Mouse (Mus musculus): ENCODE data around the gene Pilrb2. TPM values are rescaled to one million over a fixed set of nuclear protein-coding genes. Genes with fewer than 3 reads are reported as not detected.
"Not testable (repeated sequence)": the region's sequence is repeated elsewhere in the genome, so short reads cannot be mapped to it uniquely, and the experiment has no call there.

Pilrb2 gene
- polyA plus RNA-seq, 1 experiment from 2014 or later = 6.2 TPM

- WGBS = 75% methylated on average over 2 of the region's 2 CpGs
- not testable (repeated sequence) for H3K9ac ChIP-seq (replicated peaks; ENCODE audit: low read depth); H3K36me3 ChIP-seq (ENCODE audit: insufficient read depth, low read length); H3K27me3 ChIP-seq (replicated peaks; ENCODE audit: insufficient read depth, low read length); H3K27ac ChIP-seq (ENCODE audit: low read length); H3K9me3 ChIP-seq (ENCODE audit: low read length); H3K4me2 ChIP-seq (replicated peaks; ENCODE audit: low read depth, low read length); H3K4me1 ChIP-seq (ENCODE audit: insufficient read depth, low read depth, low read length); H3K4me3 ChIP-seq (ENCODE audit: low read depth, low read length); ATAC-seq
- peak; percentile 2 for DNase-seq (ENCODE audit: low spot score)
Observed at GRCm38 (mm10) chr5:137857960-137858710, 13.5 kb downstream of the Pilrb2 start, which contains the start of gene Pilrb1. Gene Pilrb1 (minus strand): TSS chr5:137858106.

- not testable (repeated sequence) for H3K4me1 ChIP-seq (ENCODE audit: insufficient read depth, low read depth, low read length); DNase-seq (ENCODE audit: low spot score); H3K9ac ChIP-seq (replicated peaks; ENCODE audit: low read depth); H3K9me3 ChIP-seq (ENCODE audit: low read length); ATAC-seq; H3K4me3 ChIP-seq (ENCODE audit: low read depth, low read length); H3K27me3 ChIP-seq (replicated peaks; ENCODE audit: insufficient read depth, low read length); H3K4me2 ChIP-seq (replicated peaks; ENCODE audit: low read depth, low read length); H3K27ac ChIP-seq (ENCODE audit: low read length); H3K36me3 ChIP-seq (ENCODE audit: insufficient read depth, low read length)
- WGBS = 70% methylated on average over 4 of the region's 5 CpGs
Observed at GRCm38 (mm10) chr5:137856870-137857269, 14.7 kb downstream of the Pilrb2 start.

GRCm38 (mm10) chr5:137854907-137855306 is 16.7 kb downstream of the Pilrb2 start:
- 46% methylated on average over 3 of the region's 3 CpGs for WGBS
- not testable (repeated sequence) for H3K27me3 ChIP-seq (replicated peaks; ENCODE audit: insufficient read depth, low read length); H3K4me1 ChIP-seq (ENCODE audit: insufficient read depth, low read depth, low read length); H3K4me2 ChIP-seq (replicated peaks; ENCODE audit: low read depth, low read length); DNase-seq (ENCODE audit: low spot score); H3K27ac ChIP-seq (ENCODE audit: low read length); H3K4me3 ChIP-seq (ENCODE audit: low read depth, low read length); H3K9me3 ChIP-seq (ENCODE audit: low read length); H3K36me3 ChIP-seq (ENCODE audit: insufficient read depth, low read length); H3K9ac ChIP-seq (replicated peaks; ENCODE audit: low read depth)
- ATAC-seq = peak; percentile 80

- not testable (repeated sequence) for H3K9ac ChIP-seq (replicated peaks; ENCODE audit: low read depth); ATAC-seq; H3K27ac ChIP-seq (ENCODE audit: low read length); H3K4me2 ChIP-seq (replicated peaks; ENCODE audit: low read depth, low read length); H3K4me1 ChIP-seq (ENCODE audit: insufficient read depth, low read depth, low read length); H3K27me3 ChIP-seq (replicated peaks; ENCODE audit: insufficient read depth, low read length); H3K9me3 ChIP-seq (ENCODE audit: low read length); H3K4me3 ChIP-seq (ENCODE audit: low read depth, low read length); H3K36me3 ChIP-seq (ENCODE audit: insufficient read depth, low read length); DNase-seq (ENCODE audit: low spot score)
- 93% methylated on average over 1 of the region's 1 CpGs for WGBS
Observed at GRCm38 (mm10) chr5:137850313-137850712, 21.3 kb downstream of the Pilrb2 start.

GRCm38 (mm10) chr5:137837110-137837509 is 34.5 kb downstream of the Pilrb2 start:
- H3K27ac ChIP-seq (ENCODE audit: low read length); H3K36me3 ChIP-seq (ENCODE audit: insufficient read depth, low read length); H3K4me1 ChIP-seq (ENCODE audit: insufficient read depth, low read depth, low read length); H3K9ac ChIP-seq (replicated peaks; ENCODE audit: low read depth); H3K4me3 ChIP-seq (ENCODE audit: low read depth, low read length); H3K9me3 ChIP-seq (ENCODE audit: low read length); DNase-seq (ENCODE audit: low spot score); H3K4me2 ChIP-seq (replicated peaks; ENCODE audit: low read depth, low read length); ATAC-seq; H3K27me3 ChIP-seq (replicated peaks; ENCODE audit: insufficient read depth, low read length): not testable (repeated sequence)

GRCm38 (mm10) chr5:137836611-137837010 is 35.0 kb downstream of the Pilrb2 start:
- Histone ChIP-seq H3K9ac (replicated peaks; ENCODE audit: low read depth) (no peak overlapping the region), H3K27ac (ENCODE audit: low read length) (no peak overlapping the region), H3K27me3 (replicated peaks; ENCODE audit: insufficient read depth, low read length) (no peaks in the 10 kb centered on the region), H3K36me3 (ENCODE audit: insufficient read depth, low read length) (no peaks in the 10 kb centered on the region), H3K9me3 (ENCODE audit: low read length) (no peaks in the 10 kb centered on the region), H3K4me2 (replicated peaks; ENCODE audit: low read depth, low read length) (no peak overlapping the region), H3K4me3 (ENCODE audit: low read depth, low read length) (no peak overlapping the region), H3K4me1 (ENCODE audit: insufficient read depth, low read depth, low read length) (no peaks in the 10 kb centered on the region)
- DNase-seq (ENCODE audit: low spot score) (no peak), ATAC-seq (no peak)
- TF ChIP-seq EP300 (IDR thresholded peaks at IDR 0.05) (no peak), CTCF (IDR thresholded peaks at IDR 0.05) (no peak)

- H3K27ac ChIP-seq (ENCODE audit: low read length); H3K9me3 ChIP-seq (ENCODE audit: low read length); ATAC-seq; H3K27me3 ChIP-seq (replicated peaks; ENCODE audit: insufficient read depth, low read length); H3K9ac ChIP-seq (replicated peaks; ENCODE audit: low read depth); H3K4me3 ChIP-seq (ENCODE audit: low read depth, low read length); H3K36me3 ChIP-seq (ENCODE audit: insufficient read depth, low read length); H3K4me2 ChIP-seq (replicated peaks; ENCODE audit: low read depth, low read length); H3K4me1 ChIP-seq (ENCODE audit: insufficient read depth, low read depth, low read length); DNase-seq (ENCODE audit: low spot score): not testable (repeated sequence)
- WGBS = 70% methylated on average over 1 of the region's 2 CpGs
Observed at GRCm38 (mm10) chr5:137835966-137836520, 35.6 kb downstream of the Pilrb2 start, which contains the start of gene Pilra. Gene Pilra (minus strand): TSS chr5:137836281.
